Mouse (Mus musculus): ENCODE measurements at regions not wholly inside any gene's neighbourhood (a gene's known extent, or its start where the extent isn't known, plus 50 kb on each side); places are given as distances from the start of the nearest gene placed in this dataset.

DNA sequence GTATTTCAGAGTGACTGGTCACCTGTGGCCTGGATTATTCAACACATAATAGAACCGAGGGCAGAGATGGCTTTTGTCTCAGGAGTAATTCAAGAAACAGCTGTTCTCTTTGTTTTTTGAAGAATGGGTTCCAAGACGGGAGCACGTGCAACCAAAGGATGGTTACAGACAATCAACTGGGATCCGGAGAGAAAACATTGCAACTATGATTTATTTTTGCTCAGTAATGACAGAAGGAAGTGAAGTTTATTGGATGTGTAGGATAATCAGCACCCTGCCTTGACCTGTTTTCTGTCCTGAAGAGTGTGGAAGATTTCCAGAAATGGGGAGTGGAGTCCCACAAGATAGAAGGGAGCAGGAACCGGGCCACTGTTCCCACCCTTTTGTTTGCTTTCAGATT is 70.8 kb downstream of the Dusp6 start:
- TF ChIP-seq CTCF (IDR thresholded peaks at IDR 0.05; ENCODE audit: borderline replicate concordance, insufficient read depth, low read length) (no peak), POLR2A (IDR thresholded peaks at IDR 0.05; ENCODE audit: low read depth, low read length) (no peak)
